Mouse (Mus musculus) C2C12 (cell line): ENCODE data around the gene Rftn1.

Source experiments
- CTCF ChIP-seq: IDR thresholded peaks from one replicate; pipeline ENCODE4 v1.5.1; 2011; ENCODE audit not compliant: control insufficient read depth, insufficient read depth, insufficient read length
- USF1 ChIP-seq: IDR thresholded peaks from one replicate; pipeline ENCODE4 v1.6.1; 2011; ENCODE audit warnings: low read depth, mild to moderate bottlenecking, control low read depth, moderate library complexity

GRCm38 (mm10) chr17:50019819-50020210 is 170.7 kb downstream of the Rftn1 start:
- no peak for TF ChIP-seq CTCF
- TF ChIP-seq USF1 = no peak
